Mouse (Mus musculus): ENCODE data around the gene Vdac2. TPM values are rescaled to one million over a fixed set of nuclear protein-coding genes. Genes with fewer than 3 reads are reported as not detected.

Gene Vdac2
- polyA plus RNA-seq, 1 experiment from 2014 or later: 299 TPM

- Histone ChIP-seq H3K9me3 (replicated peaks) (no peaks in the 10 kb centered on the region), H3K27me3 (replicated peaks) (no peaks in the 10 kb centered on the region), H3K4me3 (replicated peaks) (peak overlapping the region; percentile 76), H3K4me2 (peak overlapping the region; percentile 98), H3K9ac (replicated peaks) (peak overlapping the region; percentile 78), H3K36me3 (peaks cover 39% of the 10 kb centered on the region), H3K27ac (replicated peaks) (peak overlapping the region; percentile 66), H3K4me1 (peaks cover 36% of the 10 kb centered on the region)
- under 1% methylated on average over 50 of the region's 50 CpGs for WGBS
- ATAC-seq (ENCODE audit: low FRiP score): peak; percentile 46
Measured at GRCm38 (mm10) chr14:21847381-21848165, 22.5 kb downstream of the Vdac2 start.

- Histone ChIP-seq H3K4me1 (peaks cover 39% of the 10 kb centered on the region), H3K4me2 (peak within 1 kb of the TSS; percentile 98), H3K36me3 (peaks cover 31% of the 10 kb centered on the region), H3K27me3 (replicated peaks) (no peaks in the 10 kb centered on the region), H3K27ac (replicated peaks) (peak within 1 kb of the TSS; percentile 69), H3K4me3 (replicated peaks) (peak within 1 kb of the TSS; percentile 76), H3K9me3 (replicated peaks) (no peaks in the 10 kb centered on the region), H3K9ac (replicated peaks) (peak within 1 kb of the TSS; percentile 78)
- under 1% methylated on average over 51 of the region's 51 CpGs for WGBS
- ATAC-seq (ENCODE audit: low FRiP score): peak; percentile 85
Measured at GRCm38 (mm10) chr14:21848166-21849154, 23.4 kb downstream of the Vdac2 start, which contains the start of gene Comtd1. TSS of gene Comtd1 (minus strand) at chr14:21848977.

GRCm38 (mm10) chr14:21849524-21850418, 24.7 kb downstream of the Vdac2 start:
- no peak for ATAC-seq (ENCODE audit: low FRiP score)
- no peaks in the 10 kb centered on the region for H3K9me3 ChIP-seq (replicated peaks)
- WGBS: 87% methylated on average over 13 of the region's 13 CpGs
- no peak overlapping the region for H3K9ac ChIP-seq (replicated peaks)
- H3K27ac ChIP-seq (replicated peaks): no peak overlapping the region
- H3K4me2 ChIP-seq: no peak overlapping the region
- H3K36me3 ChIP-seq: peaks cover 21% of the 10 kb centered on the region
- no peaks in the 10 kb centered on the region for H3K27me3 ChIP-seq (replicated peaks)
- H3K4me3 ChIP-seq (replicated peaks): no peak overlapping the region
- H3K4me1 ChIP-seq: peaks cover 46% of the 10 kb centered on the region

- no peak overlapping the region for H3K27ac ChIP-seq (replicated peaks)
- H3K27me3 ChIP-seq (replicated peaks): no peaks in the 10 kb centered on the region
- ATAC-seq (ENCODE audit: low FRiP score): no peak
- peaks cover 46% of the 10 kb centered on the region for H3K4me1 ChIP-seq
- peaks cover 14% of the 10 kb centered on the region for H3K36me3 ChIP-seq
- WGBS: 68% methylated on average over 24 of the region's 24 CpGs
- no peak overlapping the region for H3K4me3 ChIP-seq (replicated peaks)
- no peak overlapping the region for H3K4me2 ChIP-seq
- no peaks in the 10 kb centered on the region for H3K9me3 ChIP-seq (replicated peaks)
- H3K9ac ChIP-seq (replicated peaks): no peak overlapping the region
Measured at GRCm38 (mm10) chr14:21850419-21851127, 25.5 kb downstream of the Vdac2 start.

- peaks cover 40% of the 10 kb centered on the region for H3K4me1 ChIP-seq
- WGBS: 87% methylated on average over 16 of the region's 16 CpGs
- H3K27me3 ChIP-seq (replicated peaks): 0 out of 2 replicates have a peak, but pooled peaks cover 3% of the 10 kb centered on the region
Measured at GRCm38 (mm10) chr14:21851996-21852791, 27.2 kb downstream of the Vdac2 start.

GRCm38 (mm10) chr14:21853456-21854109, 28.5 kb downstream of the Vdac2 start:
- H3K9me3 ChIP-seq (replicated peaks): no peaks in the 10 kb centered on the region
- whole genome bisulfite sequencing: 11% methylated on average over 17 of the region's 17 CpGs
- peak overlapping the region; percentile 53 for H3K4me2 ChIP-seq
- H3K27ac ChIP-seq (replicated peaks): 0 out of 2 replicates have a peak overlapping the region, but pooled peaks have one; percentile 37
- no peak overlapping the region for H3K9ac ChIP-seq (replicated peaks)
- H3K4me3 ChIP-seq (replicated peaks): 0 out of 2 replicates have a peak overlapping the region, but pooled peaks have one; percentile 11
- peaks cover 26% of the 10 kb centered on the region for H3K4me1 ChIP-seq
- 0 out of 2 replicates have a peak, but pooled peaks cover 3% of the 10 kb centered on the region for H3K27me3 ChIP-seq (replicated peaks)
- no peak for ATAC-seq (ENCODE audit: low FRiP score)
- no peaks in the 10 kb centered on the region for H3K36me3 ChIP-seq

More at GRCm38 (mm10) chr14:21851996-21852791, 27.2 kb downstream of the Vdac2 start:
- Histone ChIP-seq H3K27ac (replicated peaks) (no peak overlapping the region), H3K4me2 (no peak overlapping the region), H3K9ac (replicated peaks) (no peak overlapping the region), H3K36me3 (no peaks in the 10 kb centered on the region), H3K9me3 (replicated peaks) (no peaks in the 10 kb centered on the region), H3K4me3 (replicated peaks) (no peak overlapping the region)
- no peak for ATAC-seq (ENCODE audit: low FRiP score)

- H3K27me3 ChIP-seq (replicated peaks): 0 out of 2 replicates have a peak, but pooled peaks cover 3% of the 10 kb centered on the region
- H3K36me3 ChIP-seq: no peaks in the 10 kb centered on the region
- 84% methylated on average over 9 of the region's 9 CpGs for WGBS
- H3K27ac ChIP-seq (replicated peaks): no peak overlapping the region
- H3K9me3 ChIP-seq (replicated peaks): no peaks in the 10 kb centered on the region
- no peak for ATAC-seq (ENCODE audit: low FRiP score)
- H3K4me3 ChIP-seq (replicated peaks): no peak overlapping the region
- peak overlapping the region; percentile 53 for H3K4me2 ChIP-seq
- H3K9ac ChIP-seq (replicated peaks): no peak overlapping the region
- peaks cover 26% of the 10 kb centered on the region for H3K4me1 ChIP-seq
Measured at GRCm38 (mm10) chr14:21854271-21854670, 29.2 kb downstream of the Vdac2 start.

GRCm38 (mm10) chr14:21855961-21856360, 30.9 kb downstream of the Vdac2 start:
- WGBS: 35% methylated on average over 3 of the region's 3 CpGs
- Histone ChIP-seq H3K27me3 (replicated peaks) (0 out of 2 replicates have a peak, but pooled peaks cover 3% of the 10 kb centered on the region), H3K4me3 (replicated peaks) (no peak overlapping the region), H3K27ac (replicated peaks) (no peak overlapping the region), H3K36me3 (no peaks in the 10 kb centered on the region), H3K9ac (replicated peaks) (no peak overlapping the region), H3K9me3 (replicated peaks) (no peaks in the 10 kb centered on the region), H3K4me1 (peaks cover 17% of the 10 kb centered on the region), H3K4me2 (no peak overlapping the region)
- ATAC-seq (ENCODE audit: low FRiP score): no peak

GRCm38 (mm10) chr14:21856886-21857285, 31.8 kb downstream of the Vdac2 start:
- no peak for ATAC-seq (ENCODE audit: low FRiP score)
- WGBS: 91% methylated on average over 14 of the region's 14 CpGs
- Histone ChIP-seq H3K9me3 (replicated peaks) (no peaks in the 10 kb centered on the region), H3K36me3 (no peaks in the 10 kb centered on the region), H3K4me3 (replicated peaks) (no peak overlapping the region), H3K9ac (replicated peaks) (no peak overlapping the region), H3K4me2 (no peak overlapping the region), H3K27ac (replicated peaks) (no peak overlapping the region), H3K27me3 (replicated peaks) (0 out of 2 replicates have a peak, but pooled peaks cover 3% of the 10 kb centered on the region), H3K4me1 (peaks cover 10% of the 10 kb centered on the region)

All from neural tube, embryonic 15.5 days (tissue).